Mouse (Mus musculus): ENCODE measurements at regions not wholly inside any gene's neighbourhood (a gene's known extent, or its start where the extent isn't known, plus 50 kb on each side); places are given as distances from the start of the nearest gene placed in this dataset.

- ATAC-seq (ENCODE audit: extremely low read depth, insufficient number of reproducible peaks, low FRiP score, poor library complexity, severe bottlenecking): no peak
Observed at GRCm38 (mm10) chr3:130986101-130986500, 124.2 kb upstream of the Lef1 start.

- no peak for ATAC-seq (ENCODE audit: extremely low read depth, insufficient number of reproducible peaks, low FRiP score, poor library complexity, severe bottlenecking)
Observed at GRCm38 (mm10) chr3:130981566-130981965, 128.7 kb upstream of the Lef1 start.

GRCm38 (mm10) chr3:130978986-130979642 is 131.2 kb upstream of the Lef1 start:
- ATAC-seq (ENCODE audit: extremely low read depth, insufficient number of reproducible peaks, low FRiP score, poor library complexity, severe bottlenecking): no peak

GRCm38 (mm10) chr3:130977921-130978700 is 132.2 kb upstream of the Lef1 start:
- ATAC-seq (ENCODE audit: extremely low read depth, insufficient number of reproducible peaks, low FRiP score, poor library complexity, severe bottlenecking): no peak

GRCm38 (mm10) chr3:130976206-130976605 is 134.1 kb upstream of the Lef1 start:
- ATAC-seq (ENCODE audit: extremely low read depth, insufficient number of reproducible peaks, low FRiP score, poor library complexity, severe bottlenecking): no peak

- ATAC-seq (ENCODE audit: extremely low read depth, insufficient number of reproducible peaks, low FRiP score, poor library complexity, severe bottlenecking): no peak
Observed at GRCm38 (mm10) chr3:130975291-130975690, 135.0 kb upstream of the Lef1 start.

- no peak for ATAC-seq (ENCODE audit: extremely low read depth, insufficient number of reproducible peaks, low FRiP score, poor library complexity, severe bottlenecking)
Observed at GRCm38 (mm10) chr3:130972126-130972525, 138.1 kb upstream of the Lef1 start.

- no peak for ATAC-seq (ENCODE audit: extremely low read depth, insufficient number of reproducible peaks, low FRiP score, poor library complexity, severe bottlenecking)
Observed at GRCm38 (mm10) chr3:130965275-130965674, 145.0 kb upstream of the Lef1 start.

GRCm38 (mm10) chr3:130964088-130964487 is 146.2 kb upstream of the Lef1 start:
- no peak for ATAC-seq (ENCODE audit: extremely low read depth, insufficient number of reproducible peaks, low FRiP score, poor library complexity, severe bottlenecking)

- no peak for ATAC-seq (ENCODE audit: extremely low read depth, insufficient number of reproducible peaks, low FRiP score, poor library complexity, severe bottlenecking)
Observed at GRCm38 (mm10) chr3:130963625-130964024, 146.6 kb upstream of the Lef1 start.

GRCm38 (mm10) chr3:130962701-130963472 is 147.4 kb upstream of the Lef1 start:
- ATAC-seq (ENCODE audit: extremely low read depth, insufficient number of reproducible peaks, low FRiP score, poor library complexity, severe bottlenecking): no peak

GRCm38 (mm10) chr3:130962151-130962633 is 148.1 kb upstream of the Lef1 start:
- no peak for ATAC-seq (ENCODE audit: extremely low read depth, insufficient number of reproducible peaks, low FRiP score, poor library complexity, severe bottlenecking)

- no peak for ATAC-seq (ENCODE audit: extremely low read depth, insufficient number of reproducible peaks, low FRiP score, poor library complexity, severe bottlenecking)
Observed at GRCm38 (mm10) chr3:130961704-130962103, 148.6 kb upstream of the Lef1 start.

GRCm38 (mm10) chr3:130955958-130956357 is 154.3 kb upstream of the Lef1 start:
- ATAC-seq (ENCODE audit: extremely low read depth, insufficient number of reproducible peaks, low FRiP score, poor library complexity, severe bottlenecking): no peak

- no peak for ATAC-seq (ENCODE audit: extremely low read depth, insufficient number of reproducible peaks, low FRiP score, poor library complexity, severe bottlenecking)
Observed at GRCm38 (mm10) chr3:130951381-130951780, 158.9 kb upstream of the Lef1 start.

- ATAC-seq (ENCODE audit: extremely low read depth, insufficient number of reproducible peaks, low FRiP score, poor library complexity, severe bottlenecking): no peak
Observed at GRCm38 (mm10) chr3:130950872-130951271, 159.4 kb upstream of the Lef1 start.

GRCm38 (mm10) chr3:130947880-130948279 is 162.4 kb upstream of the Lef1 start:
- no peak for ATAC-seq (ENCODE audit: extremely low read depth, insufficient number of reproducible peaks, low FRiP score, poor library complexity, severe bottlenecking)

- ATAC-seq (ENCODE audit: extremely low read depth, insufficient number of reproducible peaks, low FRiP score, poor library complexity, severe bottlenecking): peak; percentile 61; the same call in 1 of the 2 replicates
Observed at GRCm38 (mm10) chr3:130947277-130947606, 163.0 kb upstream of the Lef1 start.

- no peak for ATAC-seq (ENCODE audit: extremely low read depth, insufficient number of reproducible peaks, low FRiP score, poor library complexity, severe bottlenecking)
Observed at GRCm38 (mm10) chr3:130946576-130947276, 163.5 kb upstream of the Lef1 start.

Measured in neutrophil, adult 5-6 weeks (primary cell).